Mouse (Mus musculus) granulocyte monocyte progenitor cell, adult 5-6 weeks (primary cell): ENCODE data around the gene A530084C06Rik. TPM values are rescaled to one million over a fixed set of nuclear protein-coding genes. Genes with fewer than 3 reads are reported as not detected.

Experiments used
- ATAC-seq: replicated peaks from 2 replicates; pipeline ENCODE4 v1.8.0; 2016; ENCODE audit warnings: mild to moderate bottlenecking, moderate TSS enrichment, inconsistent platforms; ENCODE audit not compliant: poor library complexity, severe bottlenecking
- total RNA-seq, 2 experiments: library from RNA; stranded (forward) in 1 of 2; stranded (reverse) in 1 of 2; fragments of 200-712, 200-1000 nt in 1 of 2; fragments of >200 nt in 1 of 2; fragmentation: Nextera tagmentation in 1 of 2; gene quantifications; 2 replicates each; pipeline ENCODE4 v1.2.3; 2014 to 2017

Gene A530084C06Rik
- total RNA-seq (2014; fragmentation: Nextera tagmentation) (not detected in 2 replicates), total RNA-seq (2017) (0.39 TPM in 1 of 2 replicates, not detected in the other)

GRCm38 (mm10) chr13:31558521-31559418 is at the start of gene A530084C06Rik:
A530084C06Rik (minus strand) TSS chr13:31559333.
- peak; percentile 83 for ATAC-seq

GRCm38 (mm10) chr13:31603964-31604363 is 44.8 kb upstream of the A530084C06Rik start:
- ATAC-seq: no peak

GRCm38 (mm10) chr13:31599576-31599975 is 40.4 kb upstream of the A530084C06Rik start:
- ATAC-seq: no peak

GRCm38 (mm10) chr13:31587341-31587740 is 28.2 kb upstream of the A530084C06Rik start:
- no peak for ATAC-seq

GRCm38 (mm10) chr13:31579866-31580265 is 20.7 kb upstream of the A530084C06Rik start:
- ATAC-seq: no peak

GRCm38 (mm10) chr13:31578389-31578788 is 19.3 kb upstream of the A530084C06Rik start:
- ATAC-seq: no peak

- ATAC-seq: no peak
Measured at GRCm38 (mm10) chr13:31577576-31577975, 18.4 kb upstream of the A530084C06Rik start.

GRCm38 (mm10) chr13:31576696-31577095 is 17.6 kb upstream of the A530084C06Rik start:
- no peak for ATAC-seq

GRCm38 (mm10) chr13:31574627-31575026 is 15.5 kb upstream of the A530084C06Rik start:
- no peak for ATAC-seq

GRCm38 (mm10) chr13:31572806-31573508 is 13.8 kb upstream of the A530084C06Rik start:
- ATAC-seq: no peak

GRCm38 (mm10) chr13:31567617-31568294 is 8.6 kb upstream of the A530084C06Rik start:
- peak; percentile 46; the same call in 1 of the 2 replicates for ATAC-seq

GRCm38 (mm10) chr13:31567099-31567498 is 8.0 kb upstream of the A530084C06Rik start:
- no peak for ATAC-seq

- ATAC-seq: no peak
Measured at GRCm38 (mm10) chr13:31564394-31564793, 5.3 kb upstream of the A530084C06Rik start.

- peak; percentile 52 for ATAC-seq
Measured at GRCm38 (mm10) chr13:31559419-31560144, 449 bp upstream of the A530084C06Rik start.

GRCm38 (mm10) chr13:31557768-31558520 is 1.2 kb downstream of the A530084C06Rik start:
- peak; percentile 33 for ATAC-seq

GRCm38 (mm10) chr13:31556964-31557767 is 2.0 kb downstream of the A530084C06Rik start:
- no peak; the same call in 1 of the 2 replicates for ATAC-seq

GRCm38 (mm10) chr13:31555834-31556233 is 3.3 kb downstream of the A530084C06Rik start, which contains the start of gene Foxq1:
Foxq1 (plus strand) TSS chr13:31556134.
- no peak for ATAC-seq

- ATAC-seq: no peak
Measured at GRCm38 (mm10) chr13:31547610-31548009, 11.5 kb downstream of the A530084C06Rik start.
